Mouse (Mus musculus) brain, adult 2 months (tissue): Measurements from ENCODE around the gene Recql5.

Experiments
- DNase-seq: peaks from one replicate; pipeline ENCODE4 v3.0.0; 2011; ENCODE audit warnings: low read depth, low spot score

Gene Recql5

GRCm38 (mm10) chr11:115933108-115933746 is at the start of gene Recql5, which contains the start of gene Sap30bp:
Recql5 (minus strand) TSS chr11:115933477.
Sap30bp (plus strand) TSS chr11:115933282.
- peak; percentile 100 for DNase-seq

GRCm38 (mm10) chr11:115982472-115982871 is 49.2 kb upstream of the Recql5 start:
- peak; percentile 54 for DNase-seq

GRCm38 (mm10) chr11:115975544-115975943 is 42.3 kb upstream of the Recql5 start:
- no peak for DNase-seq

- DNase-seq: no peak
Measured at GRCm38 (mm10) chr11:115975083-115975420, 41.8 kb upstream of the Recql5 start.

GRCm38 (mm10) chr11:115974309-115975082 is 41.2 kb upstream of the Recql5 start, which contains the start of gene Itgb4:
Itgb4 (plus strand) TSS chr11:115974709.
- peak; percentile 35 for DNase-seq

GRCm38 (mm10) chr11:115971016-115971415 is 37.7 kb upstream of the Recql5 start:
- DNase-seq: no peak

GRCm38 (mm10) chr11:115970006-115970673 is 36.9 kb upstream of the Recql5 start:
- no peak for DNase-seq

GRCm38 (mm10) chr11:115968731-115969405 is 35.6 kb upstream of the Recql5 start:
- no peak for DNase-seq

- DNase-seq: no peak
Measured at GRCm38 (mm10) chr11:115964977-115965604, 31.8 kb upstream of the Recql5 start.

GRCm38 (mm10) chr11:115962651-115963412 is 29.6 kb upstream of the Recql5 start:
- no peak for DNase-seq

GRCm38 (mm10) chr11:115959018-115959417 is 25.7 kb upstream of the Recql5 start:
- no peak for DNase-seq

GRCm38 (mm10) chr11:115957971-115958370 is 24.7 kb upstream of the Recql5 start:
- DNase-seq: no peak

- DNase-seq: peak; percentile 88
Measured at GRCm38 (mm10) chr11:115956453-115956852, 23.2 kb upstream of the Recql5 start.

GRCm38 (mm10) chr11:115955195-115955858 is 22.1 kb upstream of the Recql5 start:
- DNase-seq: peak; percentile 62

- DNase-seq: peak; percentile 41
Measured at GRCm38 (mm10) chr11:115954712-115955111, 21.4 kb upstream of the Recql5 start.

- no peak for DNase-seq
Measured at GRCm38 (mm10) chr11:115950719-115951118, 17.4 kb upstream of the Recql5 start.

GRCm38 (mm10) chr11:115948316-115948715 is 15.0 kb upstream of the Recql5 start:
- peak; percentile 48 for DNase-seq

- DNase-seq: no peak
Measured at GRCm38 (mm10) chr11:115946221-115946828, 13.0 kb upstream of the Recql5 start.

- no peak for DNase-seq
Measured at GRCm38 (mm10) chr11:115945247-115945646, 12.0 kb upstream of the Recql5 start.

GRCm38 (mm10) chr11:115941980-115942379 is 8.7 kb upstream of the Recql5 start:
- peak; percentile 55 for DNase-seq
